In genomic region chr9:44454132-44454890, GRCm38 (mm10) we compare ENCODE assay signal across 9 mouse cellular contexts. TPM values are rescaled to one million over a fixed set of nuclear protein-coding genes. Genes with fewer than 3 reads are reported as not detected.
A peak's percentile ranks its signal among the peaks of the same experiment; 100 is the strongest.
DNase-seq lines count a peak whose midpoint lies in the region; ATAC-seq and TF ChIP-seq lines count a peak whose summit lies in the region.
"Had no signal": no experiment of that assay in that cellular context is flagged by ENCODE, and none has a peak within 500 bp of the region (broad histone marks: within the 10 kb centered on the region; RNA-seq: fewer than 3 reads in every experiment).

No protein-coding gene starts in this region.

- H3K4me1 ChIP-seq in G1E (ENCODE audit: insufficient read depth, low read depth, low read length): no peaks in the 10 kb centered on the region
- H3K4me1 ChIP-seq in cerebellum, adult 2 months (ENCODE audit: control insufficient read depth, insufficient read depth, low read length): no peaks in the 10 kb centered on the region
- H3K4me1 ChIP-seq in forebrain, postnatal 0 days (ENCODE audit: insufficient read depth): peaks cover 17% of the 10 kb centered on the region
- no peaks in the 10 kb centered on the region for H3K4me1 ChIP-seq in lung, embryonic 14.5 days (ENCODE audit: insufficient read depth)
- H3K4me1 ChIP-seq in olfactory bulb, adult 2 months (ENCODE audit: control insufficient read depth, insufficient read depth, low read length): peaks cover 26% of the 10 kb centered on the region

- WGBS in cerebellum, adult 2 months: 14% methylated on average over 14 of the region's 14 CpGs
- WGBS in forebrain, postnatal 0 days: 10% methylated on average over 14 of the region's 14 CpGs
- 5% methylated on average over 14 of the region's 14 CpGs for WGBS in lung, embryonic 14.5 days
- 16% methylated on average over 14 of the region's 14 CpGs for WGBS in olfactory bulb, adult 2 months

- no peak; the same call in 1 of the 2 replicates for ATAC-seq in G1E (ENCODE audit: extremely low read depth, insufficient number of reproducible peaks, low FRiP score, poor library complexity, severe bottlenecking)
- peak; percentile 57 for ATAC-seq in forebrain, postnatal 0 days
- ATAC-seq in hematopoietic stem cell, adult 5-6 weeks (replicated peaks in 1 of 2; ENCODE audit: insufficient read depth in 1 of 2, low FRiP score in 2 of 2, low TSS enrichment in 1 of 2, low read depth in 1 of 2, poor library complexity in 2 of 2, severe bottlenecking in 2 of 2): peak; percentile 84 to 90
- peak; percentile 93 for ATAC-seq in lung, embryonic 14.5 days (ENCODE audit: insufficient read depth)

- no peak overlapping the region for H3K9ac ChIP-seq in forebrain, postnatal 0 days
- H3K9ac ChIP-seq in lung, embryonic 14.5 days: no peak overlapping the region

- H3K36me3 ChIP-seq in G1E (replicated peaks): no peaks in the 10 kb centered on the region
- H3K36me3 ChIP-seq in forebrain, postnatal 0 days (ENCODE audit: insufficient read depth): no peaks in the 10 kb centered on the region
- H3K36me3 ChIP-seq in lung, embryonic 14.5 days (ENCODE audit: insufficient read depth): no peaks in the 10 kb centered on the region

- TF ChIP-seq CTCF in G1E (IDR thresholded peaks at IDR 0.05; ENCODE audit: low read depth, low read length): peak; percentile 44; the same call in 1 of the 2 replicates
- TF ChIP-seq CTCF in cerebellum, adult 2 months (IDR thresholded peaks at IDR 0.05; ENCODE audit: borderline replicate concordance, insufficient read depth, low read depth, low read length): peak; percentile 99
- peak; percentile 97 for TF ChIP-seq CTCF in forebrain, postnatal 0 days (IDR thresholded peaks at IDR 0.05; ENCODE audit: low read depth)
- TF ChIP-seq CTCF in layer of hippocampus, adult 2 months (conservative IDR thresholded peaks at IDR 0.05): peak; percentile 94
- TF ChIP-seq CTCF in lung, embryonic 14.5 days (IDR thresholded peaks at IDR 0.05; ENCODE audit: low read depth): peak; percentile 94
- TF ChIP-seq CTCF in olfactory bulb, adult 2 months (IDR thresholded peaks at IDR 0.05; ENCODE audit: insufficient read depth, low read depth, low read length): peak; percentile 94

- no peak overlapping the region for H3K4me2 ChIP-seq in forebrain, postnatal 0 days (ENCODE audit: low read depth)
- H3K4me2 ChIP-seq in lung, embryonic 14.5 days: peak overlapping the region; percentile 1; the same call in 1 of the 2 replicates

- peak; percentile 60 for DNase-seq in G1E (ENCODE audit: low spot score)
- DNase-seq in cerebellum, adult 2 months: peak; percentile 75 to 88
- DNase-seq in forebrain, postnatal 0 days: peak; percentile 93
- DNase-seq in layer of hippocampus, adult 2 months (ENCODE audit: low spot score in 2 of 2): peak; percentile 62 to 94
- DNase-seq in lung, embryonic 14.5 days: peak; percentile 92
- DNase-seq in thymus, adult 18-20 months: peak; percentile 59 to 67

- no peak overlapping the region for H3K27ac ChIP-seq in cerebellum, adult 2 months (ENCODE audit: insufficient read depth, low read length)
- no peak overlapping the region for H3K27ac ChIP-seq in forebrain, postnatal 0 days (ENCODE audit: low read depth, low read length)
- no peak overlapping the region for H3K27ac ChIP-seq in layer of hippocampus, adult 2 months
- H3K27ac ChIP-seq in lung, embryonic 14.5 days (ENCODE audit: low read depth): no peak overlapping the region
- no peak overlapping the region for H3K27ac ChIP-seq in olfactory bulb, adult 2 months (ENCODE audit: insufficient read depth, low read depth, low read length)
- H3K27ac ChIP-seq: macrophage had no signal

- no peaks in the 10 kb centered on the region for H3K9me3 ChIP-seq in G1E (replicated peaks)
- H3K9me3 ChIP-seq in forebrain, postnatal 0 days (ENCODE audit: low read length): no peaks in the 10 kb centered on the region
- H3K9me3 ChIP-seq in lung, embryonic 14.5 days (ENCODE audit: low read depth, low read length): no peaks in the 10 kb centered on the region

- H3K27me3 ChIP-seq in G1E (ENCODE audit: insufficient read depth, low read length): peaks cover 40% of the 10 kb centered on the region
- H3K27me3 ChIP-seq in cerebellum, adult 2 months (ENCODE audit: control insufficient read depth, insufficient read depth, low read length): no peaks in the 10 kb centered on the region
- no peaks in the 10 kb centered on the region for H3K27me3 ChIP-seq in forebrain, postnatal 0 days (ENCODE audit: insufficient read depth, low read length)
- 0 out of 2 replicates have a peak, but pooled peaks cover 5% of the 10 kb centered on the region for H3K27me3 ChIP-seq in lung, embryonic 14.5 days (ENCODE audit: insufficient read depth, low read length)

- H3K4me3 ChIP-seq in G1E (ENCODE audit: low read depth, low read length): no peak overlapping the region
- no peak overlapping the region for H3K4me3 ChIP-seq in cerebellum, adult 2 months (replicated peaks; ENCODE audit: insufficient read depth, low read depth, low read length)
- H3K4me3 ChIP-seq in forebrain, postnatal 0 days (ENCODE audit: low read depth, low read length): no peak overlapping the region
- H3K4me3 ChIP-seq in layer of hippocampus, adult 2 months: no peak overlapping the region
- H3K4me3 ChIP-seq in lung, embryonic 14.5 days (ENCODE audit: low read depth, low read length): no peak overlapping the region; the same call in 1 of the 2 replicates
- H3K4me3 ChIP-seq in olfactory bulb, adult 2 months (ENCODE audit: insufficient read depth, low read depth, low read length): no peak overlapping the region

- TF ChIP-seq POLR2A in cerebellum, adult 2 months (IDR thresholded peaks at IDR 0.05; ENCODE audit: borderline replicate concordance, insufficient read depth, low read length): no peak
- TF ChIP-seq POLR2A in olfactory bulb, adult 2 months (IDR thresholded peaks at IDR 0.05; ENCODE audit: insufficient read depth, low read depth, low read length): no peak

RNA-seq across cellular contexts. Expression of gene Upk2, which starts 0.5 kb away (rescaled TPM):
- total RNA-seq in G1E (2014; fragmentation: Nextera tagmentation) (not detected in 2 replicates), G1E (2017) (not detected in 2 replicates)
- polyA plus RNA-seq in G1E (2012): not detected in 2 replicates
- polyA plus RNA-seq in cerebellum, adult 2 months (2012; rRNA removed): 0.13 TPM in 1 of 2 replicates, not detected in the other
- total RNA-seq in forebrain, postnatal 0 days (2014; rRNA removed): not detected in 2 replicates
- not detected in 2 replicates for polyA plus RNA-seq in forebrain, postnatal 0 days (2015; fragmentation: Nextera tagmentation; extraction: Ambion mirVana)
- not detected in 2 replicates for total RNA-seq in hematopoietic stem cell, adult 5-6 weeks (2017)
- not detected for total RNA-seq in layer of hippocampus, adult 2 months (2021)
- polyA plus RNA-seq in lung, embryonic 14.5 days (2014; fragmentation: Nextera tagmentation; extraction: Ambion mirVana): 0.39 and 0.53 TPM in 2 replicates
- polyA plus RNA-seq in olfactory bulb, adult 2 months (2012; ENCODE audit: insufficient read depth, insufficient read length, low replicate concordance, missing spikeins): not detected in 2 replicates
- polyA plus RNA-seq: macrophage had no signal

RNA-seq across cellular contexts. Expression of gene Foxr1, which starts 13.4 kb away (rescaled TPM):
- total RNA-seq in G1E (2014; fragmentation: Nextera tagmentation) (not detected in 2 replicates), G1E (2017) (0.11 TPM in 1 of 2 replicates, not detected in the other)
- polyA plus RNA-seq in G1E (2012): not detected in 2 replicates
- polyA plus RNA-seq in cerebellum, adult 2 months (2012; rRNA removed): not detected in 2 replicates
- total RNA-seq in forebrain, postnatal 0 days (2014; rRNA removed): not detected in 2 replicates
- polyA plus RNA-seq in forebrain, postnatal 0 days (2015; fragmentation: Nextera tagmentation; extraction: Ambion mirVana): not detected in 2 replicates
- not detected in 2 replicates for total RNA-seq in hematopoietic stem cell, adult 5-6 weeks (2017)
- not detected for total RNA-seq in layer of hippocampus, adult 2 months (2021)
- not detected in 2 replicates for polyA plus RNA-seq in lung, embryonic 14.5 days (2014; fragmentation: Nextera tagmentation; extraction: Ambion mirVana)
- not detected in 2 replicates for polyA plus RNA-seq in olfactory bulb, adult 2 months (2012; ENCODE audit: insufficient read depth, insufficient read length, low replicate concordance, missing spikeins)
- polyA plus RNA-seq: macrophage had no signal

RNA-seq across cellular contexts. Expression of gene Bcl9l, which starts 28.3 kb away (rescaled TPM):
- total RNA-seq in G1E (2014; fragmentation: Nextera tagmentation): 0.15 TPM in 1 of 2 replicates, not detected in the other
- 0.16 and 0.17 TPM in 2 replicates for total RNA-seq in G1E (2017)
- polyA plus RNA-seq in G1E (2012): 0.09 and 0.14 TPM in 2 replicates
- 22.0 and 22.3 TPM in 2 replicates for polyA plus RNA-seq in cerebellum, adult 2 months (2012; rRNA removed)
- 29.2 and 38.7 TPM in 2 replicates for total RNA-seq in forebrain, postnatal 0 days (2014; rRNA removed)
- polyA plus RNA-seq in forebrain, postnatal 0 days (2015; fragmentation: Nextera tagmentation; extraction: Ambion mirVana): 9.3 and 13.0 TPM in 2 replicates
- 5.9 and 6.1 TPM in 2 replicates for total RNA-seq in hematopoietic stem cell, adult 5-6 weeks (2017)
- total RNA-seq in layer of hippocampus, adult 2 months (2021): 10 to 100 TPM; 68.4 to 76.9 TPM
- polyA plus RNA-seq in lung, embryonic 14.5 days (2014; fragmentation: Nextera tagmentation; extraction: Ambion mirVana): 16.3 and 17.3 TPM in 2 replicates
- not detected in 2 replicates for polyA plus RNA-seq in olfactory bulb, adult 2 months (2012; ENCODE audit: insufficient read depth, insufficient read length, low replicate concordance, missing spikeins)

RNA-seq across cellular contexts. Expression of gene Ccdc84, which starts 35.9 kb away (rescaled TPM):
- total RNA-seq in G1E (2014; fragmentation: Nextera tagmentation) (32.2 and 34.4 TPM in 2 replicates), G1E (2017) (23.7 and 25.1 TPM in 2 replicates)
- 10.2 and 10.4 TPM in 2 replicates for polyA plus RNA-seq in G1E (2012)
- 50.1 and 53.2 TPM in 2 replicates for polyA plus RNA-seq in cerebellum, adult 2 months (2012; rRNA removed)
- 24.4 and 24.5 TPM in 2 replicates for total RNA-seq in forebrain, postnatal 0 days (2014; rRNA removed)
- polyA plus RNA-seq in forebrain, postnatal 0 days (2015; fragmentation: Nextera tagmentation; extraction: Ambion mirVana): 20.1 and 25.2 TPM in 2 replicates
- total RNA-seq in hematopoietic stem cell, adult 5-6 weeks (2017): 21.4 and 31.9 TPM in 2 replicates
- 10 to 100 TPM; 21.5 to 25.7 TPM for total RNA-seq in layer of hippocampus, adult 2 months (2021)
- 24.4 and 27.7 TPM in 2 replicates for polyA plus RNA-seq in lung, embryonic 14.5 days (2014; fragmentation: Nextera tagmentation; extraction: Ambion mirVana)
- polyA plus RNA-seq in olfactory bulb, adult 2 months (2012; ENCODE audit: insufficient read depth, insufficient read length, low replicate concordance, missing spikeins): not detected in 2 replicates

RNA-seq across cellular contexts. Expression of gene Trappc4, which starts 46.9 kb away (rescaled TPM):
- 31.8 and 52.9 TPM in 2 replicates for total RNA-seq in G1E (2014; fragmentation: Nextera tagmentation)
- total RNA-seq in G1E (2017): 69.1 and 71.4 TPM in 2 replicates
- 6.3 and 9.6 TPM in 2 replicates for polyA plus RNA-seq in G1E (2012)
- 97.9 and 103 TPM in 2 replicates for polyA plus RNA-seq in cerebellum, adult 2 months (2012; rRNA removed)
- total RNA-seq in forebrain, postnatal 0 days (2014; rRNA removed): 195 and 237 TPM in 2 replicates
- polyA plus RNA-seq in forebrain, postnatal 0 days (2015; fragmentation: Nextera tagmentation; extraction: Ambion mirVana): 369 and 397 TPM in 2 replicates
- total RNA-seq in hematopoietic stem cell, adult 5-6 weeks (2017): 42.2 and 47.6 TPM in 2 replicates
- 10 to 100 TPM; 63.9 to 75.2 TPM for total RNA-seq in layer of hippocampus, adult 2 months (2021)
- 116 and 121 TPM in 2 replicates for polyA plus RNA-seq in lung, embryonic 14.5 days (2014; fragmentation: Nextera tagmentation; extraction: Ambion mirVana)
- polyA plus RNA-seq in olfactory bulb, adult 2 months (2012; ENCODE audit: insufficient read depth, insufficient read length, low replicate concordance, missing spikeins): not detected in 2 replicates

Comparison
In these comparisons a context has a peak if more than half of its experiments do, and no peak if none do; other contexts are left out.
1. CTCF ChIP-seq: peak in every context shown above with its lines; median percentile 99 in cerebellum, adult 2 months; 97 in forebrain, postnatal 0 days; 94 in layer of hippocampus, adult 2 months; 94 in lung, embryonic 14.5 days; 94 in olfactory bulb, adult 2 months; 44 in G1E.